Mouse (Mus musculus): ENCODE measurements around the gene Tshz2. TPM values are rescaled to one million over a fixed set of nuclear protein-coding genes. Genes with fewer than 3 reads are reported as not detected.

Tshz2 gene
- polyA plus RNA-seq, 1 experiment from 2014 or later, result 1.0 TPM

GRCm38 (mm10) chr2:169892441-169893038 is 259.7 kb downstream of the Tshz2 start:
- no peak overlapping the region for H3K4me3 ChIP-seq (ENCODE audit: low read depth, low read length)
- WGBS (ENCODE audit: insufficient replicate concordance), result 65% methylated on average over 14 of the region's 14 CpGs
- no peak overlapping the region for H3K9ac ChIP-seq (ENCODE audit: low read depth, low read length)
- H3K27ac ChIP-seq (ENCODE audit: low read length), result no peak overlapping the region
- H3K4me2 ChIP-seq (ENCODE audit: low read depth, low read length), result no peak overlapping the region
- H3K27me3 ChIP-seq (ENCODE audit: control insufficient read depth, insufficient read depth, low read depth, low read length), result no peaks in the 10 kb centered on the region
- no peaks in the 10 kb centered on the region for H3K36me3 ChIP-seq (ENCODE audit: control insufficient read depth, insufficient read depth)
- ATAC-seq (ENCODE audit: low read depth), result no peak
- no peaks in the 10 kb centered on the region for H3K4me1 ChIP-seq (ENCODE audit: control insufficient read depth, low read depth, low read length)
- H3K9me3 ChIP-seq (replicated peaks; ENCODE audit: control insufficient read depth, low read length), result no peaks in the 10 kb centered on the region

DNA sequence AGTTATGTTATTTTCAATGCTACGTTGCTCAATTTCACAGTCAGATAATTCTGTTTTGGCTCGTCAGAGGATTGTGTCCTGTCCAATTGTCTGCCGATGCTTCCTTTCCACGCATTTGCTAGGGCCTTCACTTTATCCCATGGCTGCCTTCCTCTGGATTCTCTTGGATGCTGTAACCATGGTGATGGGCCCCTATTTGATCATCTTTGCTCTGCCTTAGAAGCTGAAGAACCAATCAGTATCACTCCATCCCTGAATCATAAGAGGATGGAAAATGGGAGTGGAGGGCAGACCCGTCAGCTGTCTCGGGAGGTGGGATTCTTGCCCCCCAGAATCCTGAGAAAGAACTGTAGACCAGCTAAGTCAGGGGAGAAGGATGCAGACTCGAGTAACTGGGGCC is 270.1 kb downstream of the Tshz2 start:
- H3K36me3 ChIP-seq (ENCODE audit: control insufficient read depth, insufficient read depth), result no peaks in the 10 kb centered on the region
- no peaks in the 10 kb centered on the region for H3K4me1 ChIP-seq (ENCODE audit: control insufficient read depth, low read depth, low read length)
- H3K4me3 ChIP-seq (ENCODE audit: low read depth, low read length), result no peak overlapping the region
- WGBS (ENCODE audit: insufficient replicate concordance), result 68% methylated on average over 7 of the region's 7 CpGs
- ATAC-seq (ENCODE audit: low read depth), result no peak
- no peaks in the 10 kb centered on the region for H3K27me3 ChIP-seq (ENCODE audit: control insufficient read depth, insufficient read depth, low read depth, low read length)
- no peak overlapping the region for H3K9ac ChIP-seq (ENCODE audit: low read depth, low read length)
- no peak overlapping the region for H3K4me2 ChIP-seq (ENCODE audit: low read depth, low read length)
- no peaks in the 10 kb centered on the region for H3K9me3 ChIP-seq (replicated peaks; ENCODE audit: control insufficient read depth, low read length)
- no peak overlapping the region for H3K27ac ChIP-seq (ENCODE audit: low read length)

DNA sequence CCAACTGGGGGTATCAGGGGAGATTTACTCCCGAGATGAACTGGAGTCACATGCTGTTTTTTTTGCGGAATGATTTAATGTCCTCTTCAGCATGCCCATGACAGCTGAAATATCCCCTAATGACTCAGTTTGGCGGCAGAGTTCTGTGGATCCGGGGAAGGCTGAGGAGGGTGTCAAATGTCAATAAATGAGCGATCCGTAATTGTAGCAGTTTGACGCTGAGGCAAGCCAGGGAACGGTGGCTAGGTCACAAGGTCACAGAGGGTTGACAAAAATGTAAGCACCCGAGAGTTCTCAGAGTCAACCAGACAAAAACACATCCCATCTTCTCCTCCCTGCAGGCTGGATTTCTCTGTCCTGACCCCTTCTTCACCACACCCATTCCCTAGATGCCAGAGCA is 273.6 kb downstream of the Tshz2 start:
- Histone ChIP-seq H3K27ac (ENCODE audit: low read length) (no peak overlapping the region), H3K9me3 (replicated peaks; ENCODE audit: control insufficient read depth, low read length) (no peaks in the 10 kb centered on the region), H3K4me1 (ENCODE audit: control insufficient read depth, low read depth, low read length) (no peaks in the 10 kb centered on the region), H3K9ac (ENCODE audit: low read depth, low read length) (no peak overlapping the region), H3K36me3 (ENCODE audit: control insufficient read depth, insufficient read depth) (no peaks in the 10 kb centered on the region), H3K4me3 (ENCODE audit: low read depth, low read length) (no peak overlapping the region), H3K4me2 (ENCODE audit: low read depth, low read length) (no peak overlapping the region), H3K27me3 (ENCODE audit: control insufficient read depth, insufficient read depth, low read depth, low read length) (no peaks in the 10 kb centered on the region)
- WGBS (ENCODE audit: insufficient replicate concordance), result 20% methylated on average over 9 of the region's 9 CpGs
- no peak for ATAC-seq (ENCODE audit: low read depth)

DNA sequence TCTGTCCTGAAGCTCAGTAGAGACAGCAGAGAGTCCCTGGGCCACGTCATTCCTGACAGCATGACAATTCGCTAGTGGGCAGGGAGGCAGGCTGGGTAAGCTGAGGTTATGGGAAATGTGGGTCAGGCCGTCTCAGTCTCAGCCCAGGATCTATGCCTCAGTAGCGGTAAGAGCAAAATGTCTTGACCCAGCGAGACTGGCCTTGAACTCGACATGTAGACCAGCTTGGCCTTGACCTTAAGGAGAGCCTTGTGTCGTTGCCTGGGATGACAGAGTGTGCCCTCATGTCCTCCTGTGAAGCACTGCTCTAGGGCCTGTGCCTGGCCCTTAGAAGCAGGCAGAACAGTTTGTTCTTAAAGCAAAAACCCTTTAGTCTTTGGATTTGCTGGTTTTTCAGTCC is 275.2 kb downstream of the Tshz2 start:
- H3K9ac ChIP-seq (ENCODE audit: low read depth, low read length), result no peak overlapping the region
- H3K9me3 ChIP-seq (replicated peaks; ENCODE audit: control insufficient read depth, low read length), result no peaks in the 10 kb centered on the region
- no peaks in the 10 kb centered on the region for H3K4me1 ChIP-seq (ENCODE audit: control insufficient read depth, low read depth, low read length)
- H3K36me3 ChIP-seq (ENCODE audit: control insufficient read depth, insufficient read depth), result no peaks in the 10 kb centered on the region
- H3K4me2 ChIP-seq (ENCODE audit: low read depth, low read length), result no peak overlapping the region
- 56% methylated on average over 7 of the region's 7 CpGs for WGBS (ENCODE audit: insufficient replicate concordance)
- H3K27ac ChIP-seq (ENCODE audit: low read length), result no peak overlapping the region
- H3K4me3 ChIP-seq (ENCODE audit: low read depth, low read length), result no peak overlapping the region
- ATAC-seq (ENCODE audit: low read depth), result no peak
- no peaks in the 10 kb centered on the region for H3K27me3 ChIP-seq (ENCODE audit: control insufficient read depth, insufficient read depth, low read depth, low read length)

DNA sequence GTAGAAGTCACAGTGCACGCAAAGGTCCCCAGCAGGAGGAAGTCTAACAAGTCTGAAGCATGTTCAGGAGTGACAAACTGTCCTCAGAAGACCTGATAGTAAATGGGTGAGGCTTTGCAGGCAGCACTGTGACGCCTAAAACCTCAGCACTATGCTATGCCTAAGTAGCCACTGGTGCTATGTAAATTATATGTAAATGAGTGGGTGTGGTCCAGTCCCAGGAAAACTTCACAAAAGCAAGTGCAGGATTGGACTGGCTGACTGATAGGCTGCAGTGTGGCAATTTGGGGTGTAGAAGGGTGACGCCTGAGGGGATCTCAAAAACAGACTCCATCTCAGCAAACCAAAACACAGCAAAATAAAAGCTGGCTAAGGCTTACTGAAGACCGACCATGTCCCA is 277.8 kb downstream of the Tshz2 start:
- Histone ChIP-seq H3K9me3 (replicated peaks; ENCODE audit: control insufficient read depth, low read length) (no peaks in the 10 kb centered on the region), H3K27ac (ENCODE audit: low read length) (no peak overlapping the region), H3K4me3 (ENCODE audit: low read depth, low read length) (no peak overlapping the region), H3K36me3 (ENCODE audit: control insufficient read depth, insufficient read depth) (no peaks in the 10 kb centered on the region), H3K4me2 (ENCODE audit: low read depth, low read length) (no peak overlapping the region), H3K27me3 (ENCODE audit: control insufficient read depth, insufficient read depth, low read depth, low read length) (no peaks in the 10 kb centered on the region), H3K9ac (ENCODE audit: low read depth, low read length) (no peak overlapping the region), H3K4me1 (ENCODE audit: control insufficient read depth, low read depth, low read length) (no peaks in the 10 kb centered on the region)
- no peak for ATAC-seq (ENCODE audit: low read depth)
- 49% methylated on average over 4 of the region's 4 CpGs for WGBS (ENCODE audit: insufficient replicate concordance)

- H3K36me3 ChIP-seq (ENCODE audit: control insufficient read depth, insufficient read depth), result no peaks in the 10 kb centered on the region
- no peak overlapping the region for H3K4me3 ChIP-seq (ENCODE audit: low read depth, low read length)
- H3K9me3 ChIP-seq (replicated peaks; ENCODE audit: control insufficient read depth, low read length), result no peaks in the 10 kb centered on the region
- H3K4me1 ChIP-seq (ENCODE audit: control insufficient read depth, low read depth, low read length), result no peaks in the 10 kb centered on the region
- ATAC-seq (ENCODE audit: low read depth), result no peak
- H3K27me3 ChIP-seq (ENCODE audit: control insufficient read depth, insufficient read depth, low read depth, low read length), result no peaks in the 10 kb centered on the region
- no peak overlapping the region for H3K9ac ChIP-seq (ENCODE audit: low read depth, low read length)
- H3K4me2 ChIP-seq (ENCODE audit: low read depth, low read length), result no peak overlapping the region
- H3K27ac ChIP-seq (ENCODE audit: low read length), result no peak overlapping the region
- 73% methylated on average over 14 of the region's 14 CpGs for WGBS (ENCODE audit: insufficient replicate concordance)
These were observed 280.0 kb downstream of the Tshz2 start for GRCm38 (mm10) chr2:169912826-169913225.

GRCm38 (mm10) chr2:169914903-169915302 is 282.1 kb downstream of the Tshz2 start:
- no peaks in the 10 kb centered on the region for H3K36me3 ChIP-seq (ENCODE audit: control insufficient read depth, insufficient read depth)
- H3K4me1 ChIP-seq (ENCODE audit: control insufficient read depth, low read depth, low read length), result no peaks in the 10 kb centered on the region
- no peak for ATAC-seq (ENCODE audit: low read depth)
- H3K9ac ChIP-seq (ENCODE audit: low read depth, low read length), result no peak overlapping the region
- H3K4me2 ChIP-seq (ENCODE audit: low read depth, low read length), result no peak overlapping the region
- no peak overlapping the region for H3K4me3 ChIP-seq (ENCODE audit: low read depth, low read length)
- H3K27ac ChIP-seq (ENCODE audit: low read length), result no peak overlapping the region
- WGBS (ENCODE audit: insufficient replicate concordance), result 71% methylated on average over 8 of the region's 8 CpGs
- H3K9me3 ChIP-seq (replicated peaks; ENCODE audit: control insufficient read depth, low read length), result no peaks in the 10 kb centered on the region
- no peaks in the 10 kb centered on the region for H3K27me3 ChIP-seq (ENCODE audit: control insufficient read depth, insufficient read depth, low read depth, low read length)

DNA sequence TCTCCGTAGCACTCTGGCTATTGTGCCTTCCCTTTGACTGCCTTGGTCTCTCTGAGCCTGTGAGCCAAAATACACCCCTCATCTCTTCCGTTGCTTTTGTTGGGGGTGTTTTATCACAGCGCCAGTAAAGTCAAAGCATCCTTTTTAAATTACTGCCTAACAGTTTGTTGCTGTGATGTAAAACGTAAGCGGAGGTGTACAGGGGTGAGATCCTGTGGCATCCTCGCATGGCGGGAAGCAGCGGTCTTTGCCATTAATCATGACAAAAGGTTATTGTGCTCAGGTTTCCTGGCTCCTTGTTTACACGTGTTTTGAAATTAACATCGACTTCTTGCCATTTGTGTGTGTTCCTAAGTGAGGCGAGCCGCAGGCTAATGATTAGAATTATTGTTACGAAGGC is 282.5 kb downstream of the Tshz2 start:
- H3K27ac ChIP-seq (ENCODE audit: low read length), result no peak overlapping the region
- no peaks in the 10 kb centered on the region for H3K4me1 ChIP-seq (ENCODE audit: control insufficient read depth, low read depth, low read length)
- no peak overlapping the region for H3K9ac ChIP-seq (ENCODE audit: low read depth, low read length)
- H3K36me3 ChIP-seq (ENCODE audit: control insufficient read depth, insufficient read depth), result no peaks in the 10 kb centered on the region
- ATAC-seq (ENCODE audit: low read depth), result no peak
- WGBS (ENCODE audit: insufficient replicate concordance), result 76% methylated on average over 13 of the region's 13 CpGs
- H3K9me3 ChIP-seq (replicated peaks; ENCODE audit: control insufficient read depth, low read length), result no peaks in the 10 kb centered on the region
- no peaks in the 10 kb centered on the region for H3K27me3 ChIP-seq (ENCODE audit: control insufficient read depth, insufficient read depth, low read depth, low read length)
- H3K4me2 ChIP-seq (ENCODE audit: low read depth, low read length), result no peak overlapping the region
- H3K4me3 ChIP-seq (ENCODE audit: low read depth, low read length), result no peak overlapping the region

DNA sequence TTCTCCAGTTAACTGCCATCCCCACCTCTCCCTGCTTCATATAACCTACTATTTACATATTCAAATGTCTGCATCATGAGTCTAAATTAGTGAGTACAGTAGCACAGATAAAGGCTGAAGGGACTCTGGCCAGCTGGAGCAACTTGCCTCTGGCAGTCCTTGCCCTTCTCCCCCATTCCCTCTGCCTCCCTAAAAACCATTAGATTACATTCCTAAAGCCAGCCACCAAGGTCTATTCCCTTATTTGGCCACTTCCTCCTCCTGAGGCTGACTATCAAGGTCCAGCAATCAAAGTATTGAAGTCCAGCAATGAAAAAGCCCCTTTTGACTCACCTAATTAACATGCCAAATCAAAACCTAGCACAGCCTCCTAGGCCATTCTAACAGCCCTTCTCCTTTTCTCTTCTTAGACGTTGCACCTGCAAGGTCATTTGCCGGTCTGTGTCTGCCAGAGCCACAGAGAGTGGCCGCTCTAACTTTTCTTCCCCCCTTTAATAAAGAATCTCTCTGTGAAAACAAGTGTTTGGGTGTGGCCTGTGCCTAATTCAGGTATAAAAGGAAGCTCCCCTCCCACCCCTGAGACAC is 286.4 kb downstream of the Tshz2 start:
- Histone ChIP-seq H3K36me3 (ENCODE audit: control insufficient read depth, insufficient read depth) (no peaks in the 10 kb centered on the region), H3K4me2 (ENCODE audit: low read depth, low read length) (no peak overlapping the region), H3K4me1 (ENCODE audit: control insufficient read depth, low read depth, low read length) (no peaks in the 10 kb centered on the region), H3K4me3 (ENCODE audit: low read depth, low read length) (no peak overlapping the region), H3K9ac (ENCODE audit: low read depth, low read length) (no peak overlapping the region), H3K27me3 (ENCODE audit: control insufficient read depth, insufficient read depth, low read depth, low read length) (no peaks in the 10 kb centered on the region), H3K27ac (ENCODE audit: low read length) (no peak overlapping the region), H3K9me3 (replicated peaks; ENCODE audit: control insufficient read depth, low read length) (no peaks in the 10 kb centered on the region)
- WGBS (ENCODE audit: insufficient replicate concordance), result 70% methylated on average over 3 of the region's 3 CpGs
- ATAC-seq (ENCODE audit: low read depth), result no peak

Data from liver, embryonic 16.5 days (tissue).